Mouse (Mus musculus): ENCODE data around the gene 1110008L16Rik. TPM values are rescaled to one million over a fixed set of nuclear protein-coding genes. Genes with fewer than 3 reads are reported as not detected.

Gene 1110008L16Rik
- polyA plus RNA-seq, 1 experiment from 2014 or later, result 16.0 TPM

DNA sequence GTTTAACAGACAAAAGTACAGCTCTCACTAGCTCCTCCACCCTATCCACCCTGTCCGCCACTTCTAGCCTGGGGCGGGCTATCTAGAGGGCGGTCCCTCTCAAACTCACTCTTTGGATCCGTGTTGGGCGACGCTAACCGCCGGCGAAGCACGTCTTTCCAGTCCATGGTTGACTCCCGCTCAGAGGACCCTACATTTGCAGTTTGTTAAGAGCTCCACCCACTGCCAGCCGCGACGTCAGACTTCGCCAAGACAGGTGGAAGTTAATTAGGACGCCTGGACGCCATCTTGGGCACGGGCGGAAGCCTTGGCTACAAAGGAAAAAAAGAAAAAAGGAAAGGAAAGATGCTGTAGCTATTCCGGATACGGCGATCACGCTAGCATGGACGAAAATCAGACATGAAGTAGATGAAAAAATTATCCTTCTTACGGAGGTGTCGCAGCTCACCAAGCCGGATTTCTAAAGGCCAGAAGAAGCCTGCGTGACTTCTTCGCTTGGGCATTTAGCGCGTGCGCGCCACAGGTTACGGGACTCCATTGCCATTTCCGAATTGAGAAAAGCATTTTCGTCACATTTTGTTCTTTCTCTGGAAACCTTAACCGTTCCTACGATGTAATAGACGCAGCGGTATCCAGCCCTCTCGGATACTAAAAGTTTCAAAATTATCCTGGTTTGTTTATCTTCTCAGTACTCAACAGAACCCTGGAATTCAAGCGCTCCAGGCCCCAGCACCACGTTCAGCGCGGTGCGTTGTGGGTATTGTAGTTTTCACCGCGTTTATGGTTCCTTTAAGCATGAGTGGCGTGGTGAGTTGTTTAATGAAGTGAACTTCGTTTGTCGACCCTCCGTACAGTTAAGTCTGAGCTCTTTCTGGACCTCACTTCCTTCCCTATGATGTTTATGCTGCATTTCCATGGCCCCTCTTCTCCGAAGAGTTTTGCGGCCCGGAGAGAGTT lies 3.4 kb downstream of the 1110008L16Rik start, which contains the start of gene Ppp2r3c:
Gene Ppp2r3c, minus strand, starts transcription at position 514 of the 957 bp plus-strand sequence.
- no peaks in the 10 kb centered on the region for H3K27me3 ChIP-seq (ENCODE audit: control insufficient read depth, insufficient read depth, low read length)
- H3K9ac ChIP-seq (ENCODE audit: low read length), result peak within 1 kb of the TSS; percentile 86
- WGBS, result under 1% methylated on average over 55 of the region's 55 CpGs
- peaks cover 5% of the 10 kb centered on the region for H3K4me1 ChIP-seq (replicated peaks; ENCODE audit: control insufficient read depth, insufficient read depth, low read length)
- DNase-seq (ENCODE audit: low spot score) (peak; percentile 93), ATAC-seq (replicated peaks; ENCODE audit: low FRiP score) (peak; percentile 94)
- H3K9me3 ChIP-seq (ENCODE audit: control insufficient read depth, low read length), result no peaks in the 10 kb centered on the region
- peak within 1 kb of the TSS; percentile 67 for H3K4me2 ChIP-seq (ENCODE audit: low read depth, low read length, severe bottlenecking)
- H3K36me3 ChIP-seq (ENCODE audit: control insufficient read depth, insufficient read depth, low read length), result no peaks in the 10 kb centered on the region
- H3K4me3 ChIP-seq (ENCODE audit: low read depth, low read length), result peak within 1 kb of the TSS; percentile 56
- H3K27ac ChIP-seq (ENCODE audit: low read depth, low read length), result peak within 1 kb of the TSS; percentile 84

DNA sequence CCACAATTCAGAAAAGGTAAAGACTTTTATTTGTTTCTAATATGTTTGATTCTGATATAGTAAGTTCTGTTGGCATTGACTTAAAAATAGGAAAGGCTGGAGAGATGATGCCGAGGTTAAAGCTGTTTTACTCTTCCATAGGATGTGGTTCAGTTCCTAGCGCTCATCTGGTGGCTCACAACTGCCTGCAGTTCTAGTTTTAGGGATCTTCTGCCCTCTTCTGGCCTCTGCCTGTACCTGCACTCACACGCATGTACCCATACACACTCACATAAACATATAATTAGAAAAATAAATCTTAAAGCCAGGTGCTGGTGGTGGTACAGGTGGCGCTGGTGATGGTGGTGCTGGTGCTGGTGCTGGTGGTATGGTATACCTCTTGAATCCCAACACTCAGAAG lies 7.0 kb downstream of the 1110008L16Rik start:
- WGBS, result 92% methylated on average over 4 of the region's 4 CpGs
- H3K9ac ChIP-seq (ENCODE audit: low read length), result no peak overlapping the region
- no peak for DNase-seq (ENCODE audit: low spot score)

DNA sequence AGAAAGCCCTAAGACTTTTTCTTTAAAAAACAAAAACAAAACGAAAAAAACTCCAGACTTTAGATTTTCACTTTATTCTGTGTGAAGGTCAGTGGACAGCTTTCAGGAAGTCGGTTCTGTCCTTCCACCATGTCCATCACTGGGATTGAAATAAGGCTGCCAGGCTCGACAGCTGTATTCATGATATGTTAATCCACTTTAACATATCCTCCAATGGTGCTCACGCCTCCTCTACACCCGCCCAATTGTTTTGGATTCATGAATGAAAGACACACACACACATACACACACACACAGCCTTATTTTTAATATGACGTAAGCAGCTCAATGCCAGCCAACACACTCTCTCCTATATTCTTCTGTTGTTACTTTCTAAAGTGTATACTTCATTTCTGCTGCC lies 8.2 kb downstream of the 1110008L16Rik start:
- 77% methylated on average over 6 of the region's 6 CpGs for WGBS
- H3K4me1 ChIP-seq (replicated peaks; ENCODE audit: control insufficient read depth, insufficient read depth, low read length), result no peaks in the 10 kb centered on the region
- H3K36me3 ChIP-seq (ENCODE audit: control insufficient read depth, insufficient read depth, low read length), result no peaks in the 10 kb centered on the region
- DNase-seq (ENCODE audit: low spot score) (no peak), ATAC-seq (replicated peaks; ENCODE audit: low FRiP score) (no peak)
- no peak overlapping the region for H3K9ac ChIP-seq (ENCODE audit: low read length)
- no peaks in the 10 kb centered on the region for H3K27me3 ChIP-seq (ENCODE audit: control insufficient read depth, insufficient read depth, low read length)
- H3K4me3 ChIP-seq (ENCODE audit: low read depth, low read length), result no peak overlapping the region
- H3K9me3 ChIP-seq (ENCODE audit: control insufficient read depth, low read length), result no peaks in the 10 kb centered on the region
- H3K27ac ChIP-seq (ENCODE audit: low read depth, low read length), result no peak overlapping the region
- no peak overlapping the region for H3K4me2 ChIP-seq (ENCODE audit: low read depth, low read length, severe bottlenecking)

More for the DNA sequence above, 7.0 kb downstream of the 1110008L16Rik start:
- no peak overlapping the region for H3K27ac ChIP-seq (ENCODE audit: low read depth, low read length)
- H3K4me2 ChIP-seq (ENCODE audit: low read depth, low read length, severe bottlenecking), result no peak overlapping the region
- no peak for ATAC-seq (replicated peaks; ENCODE audit: low FRiP score)
- H3K4me1 ChIP-seq (replicated peaks; ENCODE audit: control insufficient read depth, insufficient read depth, low read length), result no peaks in the 10 kb centered on the region; the same call in 1 of the 2 replicates
- no peak overlapping the region for H3K4me3 ChIP-seq (ENCODE audit: low read depth, low read length)
- H3K9me3 ChIP-seq (ENCODE audit: control insufficient read depth, low read length), result no peaks in the 10 kb centered on the region
- H3K36me3 ChIP-seq (ENCODE audit: control insufficient read depth, insufficient read depth, low read length), result no peaks in the 10 kb centered on the region
- H3K27me3 ChIP-seq (ENCODE audit: control insufficient read depth, insufficient read depth, low read length), result no peaks in the 10 kb centered on the region

DNA sequence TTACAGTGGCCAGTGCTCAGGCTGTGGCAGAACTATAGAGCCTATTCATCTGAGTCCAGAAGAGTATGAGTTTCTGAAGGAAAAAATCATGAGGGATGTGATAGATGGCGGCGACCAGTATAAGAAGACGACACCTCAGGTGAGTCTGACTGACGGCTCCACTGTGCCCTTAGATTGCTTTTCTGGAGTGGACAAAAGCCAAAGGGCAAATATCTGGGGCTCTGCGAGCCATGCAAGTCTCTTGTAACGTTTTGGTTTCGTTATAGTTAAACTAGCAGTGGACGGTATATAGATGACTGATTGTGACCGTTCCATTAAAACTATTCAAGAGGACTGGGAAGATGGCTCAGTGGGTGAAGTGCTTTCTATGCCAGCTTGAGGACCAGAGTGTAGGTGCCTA lies 9.4 kb downstream of the 1110008L16Rik start:
- H3K27ac ChIP-seq (ENCODE audit: low read depth, low read length), result no peak overlapping the region
- no peak overlapping the region for H3K9ac ChIP-seq (ENCODE audit: low read length)
- H3K4me1 ChIP-seq (replicated peaks; ENCODE audit: control insufficient read depth, insufficient read depth, low read length), result no peaks in the 10 kb centered on the region
- no peaks in the 10 kb centered on the region for H3K27me3 ChIP-seq (ENCODE audit: control insufficient read depth, insufficient read depth, low read length)
- no peaks in the 10 kb centered on the region for H3K9me3 ChIP-seq (ENCODE audit: control insufficient read depth, low read length)
- DNase-seq (ENCODE audit: low spot score), result no peak
- H3K36me3 ChIP-seq (ENCODE audit: control insufficient read depth, insufficient read depth, low read length), result no peaks in the 10 kb centered on the region
- WGBS, result 92% methylated on average over 9 of the region's 9 CpGs
- H3K4me3 ChIP-seq (ENCODE audit: low read depth, low read length), result no peak overlapping the region
- no peak for ATAC-seq (replicated peaks; ENCODE audit: low FRiP score)
- no peak overlapping the region for H3K4me2 ChIP-seq (ENCODE audit: low read depth, low read length, severe bottlenecking)

DNA sequence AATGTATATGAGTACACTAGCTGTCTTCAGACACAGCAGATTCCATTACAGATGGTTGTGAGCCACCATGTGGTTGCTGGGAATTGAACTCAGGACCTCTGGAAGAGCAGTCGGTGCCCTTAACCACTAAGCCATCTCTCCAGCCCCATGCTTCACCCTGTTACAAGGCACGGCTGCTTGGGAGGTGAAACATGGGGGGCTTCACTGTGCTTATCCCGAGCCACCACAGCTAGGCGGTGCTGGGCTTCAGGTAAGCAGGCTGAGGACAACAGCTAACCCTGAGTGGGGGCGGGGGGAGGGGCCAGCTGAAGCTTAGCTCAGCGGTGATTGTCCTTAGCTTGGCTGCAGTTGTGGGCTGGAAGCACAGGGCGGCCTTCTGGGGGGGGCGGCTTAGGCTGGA lies 10.1 kb downstream of the 1110008L16Rik start:
- Histone ChIP-seq H3K9ac (ENCODE audit: low read length) (no peak overlapping the region), H3K27ac (ENCODE audit: low read depth, low read length) (no peak overlapping the region), H3K36me3 (ENCODE audit: control insufficient read depth, insufficient read depth, low read length) (no peaks in the 10 kb centered on the region), H3K27me3 (ENCODE audit: control insufficient read depth, insufficient read depth, low read length) (no peaks in the 10 kb centered on the region), H3K9me3 (ENCODE audit: control insufficient read depth, low read length) (no peaks in the 10 kb centered on the region), H3K4me2 (ENCODE audit: low read depth, low read length, severe bottlenecking) (no peak overlapping the region), H3K4me3 (ENCODE audit: low read depth, low read length) (no peak overlapping the region), H3K4me1 (replicated peaks; ENCODE audit: control insufficient read depth, insufficient read depth, low read length) (no peaks in the 10 kb centered on the region)
- 60% methylated on average over 8 of the region's 8 CpGs for WGBS
- no peak for DNase-seq (ENCODE audit: low spot score)
- ATAC-seq (replicated peaks; ENCODE audit: low FRiP score), result no peak

DNA sequence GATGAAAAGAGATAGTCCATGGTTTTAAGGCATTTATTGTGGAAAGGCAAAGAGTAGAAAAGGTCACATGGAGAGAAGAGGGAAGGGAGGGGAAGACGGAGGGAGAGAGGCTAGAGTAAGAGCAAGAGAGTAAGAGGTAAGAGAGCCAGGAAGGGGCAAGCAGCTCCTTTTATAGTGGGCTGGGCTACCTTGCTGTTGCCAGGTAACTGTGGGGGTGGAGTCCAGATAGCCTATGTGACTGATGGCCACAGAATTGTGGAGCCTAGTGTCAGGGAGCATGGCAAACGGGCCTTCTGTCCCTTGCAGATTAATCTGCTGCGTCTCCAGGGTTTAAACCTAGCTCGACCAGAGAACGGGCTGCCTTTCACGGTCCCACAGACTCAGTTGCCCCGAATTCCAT lies 12.5 kb downstream of the 1110008L16Rik start:
- Histone ChIP-seq H3K36me3 (ENCODE audit: control insufficient read depth, insufficient read depth, low read length) (no peaks in the 10 kb centered on the region), H3K9me3 (ENCODE audit: control insufficient read depth, low read length) (no peaks in the 10 kb centered on the region), H3K4me2 (ENCODE audit: low read depth, low read length, severe bottlenecking) (no peak overlapping the region), H3K27ac (ENCODE audit: low read depth, low read length) (no peak overlapping the region), H3K4me3 (ENCODE audit: low read depth, low read length) (no peak overlapping the region), H3K27me3 (ENCODE audit: control insufficient read depth, insufficient read depth, low read length) (no peaks in the 10 kb centered on the region), H3K9ac (ENCODE audit: low read length) (no peak overlapping the region), H3K4me1 (replicated peaks; ENCODE audit: control insufficient read depth, insufficient read depth, low read length) (no peaks in the 10 kb centered on the region)
- ATAC-seq (replicated peaks; ENCODE audit: low FRiP score) (no peak), DNase-seq (ENCODE audit: low spot score) (no peak)
- WGBS, result 89% methylated on average over 7 of the region's 7 CpGs

DNA sequence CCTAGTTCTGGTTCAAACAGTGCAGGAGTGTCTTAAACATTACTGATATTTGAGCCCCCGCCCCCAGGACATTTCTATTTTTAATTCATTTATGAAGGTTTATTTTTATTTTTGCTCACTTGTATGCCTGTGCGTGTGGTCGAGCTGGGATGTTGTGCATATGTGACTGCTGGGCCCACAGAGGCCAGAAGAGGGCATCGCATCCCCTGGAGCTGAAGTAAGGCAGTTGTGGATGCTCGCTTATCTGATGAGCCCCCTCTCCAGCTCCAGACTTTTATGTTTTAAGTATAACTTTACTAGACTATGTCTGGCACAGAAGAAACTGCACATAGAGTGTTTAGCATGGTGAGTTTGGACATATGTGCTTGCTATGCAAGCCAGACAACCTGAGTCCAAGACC lies 14.5 kb downstream of the 1110008L16Rik start:
- H3K27me3 ChIP-seq (ENCODE audit: control insufficient read depth, insufficient read depth, low read length), result no peaks in the 10 kb centered on the region
- H3K9me3 ChIP-seq (ENCODE audit: control insufficient read depth, low read length), result no peaks in the 10 kb centered on the region
- ATAC-seq (replicated peaks; ENCODE audit: low FRiP score) (no peak), DNase-seq (ENCODE audit: low spot score) (no peak)
- H3K27ac ChIP-seq (ENCODE audit: low read depth, low read length), result no peak overlapping the region
- H3K4me3 ChIP-seq (ENCODE audit: low read depth, low read length), result no peak overlapping the region
- no peaks in the 10 kb centered on the region for H3K36me3 ChIP-seq (ENCODE audit: control insufficient read depth, insufficient read depth, low read length)
- H3K4me2 ChIP-seq (ENCODE audit: low read depth, low read length, severe bottlenecking), result no peak overlapping the region
- 87% methylated on average over 5 of the region's 5 CpGs for WGBS
- no peaks in the 10 kb centered on the region for H3K4me1 ChIP-seq (replicated peaks; ENCODE audit: control insufficient read depth, insufficient read depth, low read length)
- no peak overlapping the region for H3K9ac ChIP-seq (ENCODE audit: low read length)

DNA sequence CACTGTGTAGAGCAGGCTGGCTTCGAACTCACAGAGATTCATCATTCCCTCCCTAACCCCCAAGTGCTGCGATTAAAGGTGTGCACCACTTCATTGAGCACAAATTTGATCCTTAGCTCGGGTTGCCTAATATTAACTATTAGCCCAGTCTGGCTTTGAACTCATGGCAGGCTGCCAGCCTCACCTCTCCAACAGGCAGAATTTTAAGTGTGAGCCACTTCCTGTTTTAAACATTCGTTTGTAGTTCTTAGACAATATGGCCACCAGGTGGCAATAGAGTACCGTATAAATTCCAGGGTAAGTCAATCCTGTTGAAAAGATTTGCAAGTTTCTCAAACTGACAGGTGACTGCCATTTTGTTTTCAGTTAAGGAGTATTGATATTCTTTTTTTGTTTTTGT lies 15.8 kb downstream of the 1110008L16Rik start:
- H3K27me3 ChIP-seq (ENCODE audit: control insufficient read depth, insufficient read depth, low read length), result no peaks in the 10 kb centered on the region
- H3K27ac ChIP-seq (ENCODE audit: low read depth, low read length), result no peak overlapping the region
- H3K4me3 ChIP-seq (ENCODE audit: low read depth, low read length), result no peak overlapping the region
- no peaks in the 10 kb centered on the region for H3K4me1 ChIP-seq (replicated peaks; ENCODE audit: control insufficient read depth, insufficient read depth, low read length)
- H3K36me3 ChIP-seq (ENCODE audit: control insufficient read depth, insufficient read depth, low read length), result no peaks in the 10 kb centered on the region
- no peak overlapping the region for H3K9ac ChIP-seq (ENCODE audit: low read length)
- H3K4me2 ChIP-seq (ENCODE audit: low read depth, low read length, severe bottlenecking), result no peak overlapping the region
- 49% methylated on average over 5 of the region's 5 CpGs for WGBS
- no peaks in the 10 kb centered on the region for H3K9me3 ChIP-seq (ENCODE audit: control insufficient read depth, low read length)
- ATAC-seq (replicated peaks; ENCODE audit: low FRiP score) (no peak), DNase-seq (ENCODE audit: low spot score) (no peak)
